Mouse (Mus musculus): ENCODE results near the gene Erc2. TPM values are rescaled to one million over a fixed set of nuclear protein-coding genes. Genes with fewer than 3 reads are reported as not detected.

Gene Erc2
- polyA plus RNA-seq, 1 experiment from 2014 or later = 4.3 TPM

DNA sequence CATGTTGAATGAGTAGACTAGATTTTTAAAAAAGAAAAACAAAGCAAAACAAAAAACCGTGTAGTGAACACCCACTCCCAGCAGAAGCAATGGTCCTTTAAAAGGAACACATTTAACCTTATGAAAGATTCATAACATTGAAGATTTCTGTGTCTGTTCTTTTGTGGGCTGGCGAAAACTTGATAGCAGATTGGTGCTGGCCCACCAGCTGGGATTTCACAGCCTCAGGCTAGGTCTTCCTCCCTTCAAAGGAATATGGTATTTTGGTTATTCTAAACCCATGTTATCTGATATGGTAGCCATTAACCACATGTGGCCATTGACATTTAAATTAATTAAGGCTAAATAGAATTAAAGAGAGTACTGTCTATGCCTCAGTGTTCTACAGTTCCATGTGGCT lies 205.9 kb downstream of the Erc2 start:
- Histone ChIP-seq H3K4me2 (ENCODE audit: low read depth, low read length) (no peak overlapping the region), H3K9ac (ENCODE audit: low read depth, low read length) (no peak overlapping the region), H3K27me3 (replicated peaks; ENCODE audit: control insufficient read depth, insufficient read depth, low read length) (no peaks in the 10 kb centered on the region), H3K9me3 (ENCODE audit: control insufficient read depth, low read length) (no peaks in the 10 kb centered on the region), H3K27ac (ENCODE audit: low read length) (no peak overlapping the region), H3K4me3 (ENCODE audit: low read length) (no peak overlapping the region), H3K4me1 (ENCODE audit: control insufficient read depth, insufficient read depth, low read length) (peaks cover 2% of the 10 kb centered on the region; the same call in 1 of the 2 replicates), H3K36me3 (ENCODE audit: control insufficient read depth, insufficient read depth, low read length) (no peaks in the 10 kb centered on the region)
- no peak for ATAC-seq
- 77% methylated on average over 2 of the region's 2 CpGs for WGBS

DNA sequence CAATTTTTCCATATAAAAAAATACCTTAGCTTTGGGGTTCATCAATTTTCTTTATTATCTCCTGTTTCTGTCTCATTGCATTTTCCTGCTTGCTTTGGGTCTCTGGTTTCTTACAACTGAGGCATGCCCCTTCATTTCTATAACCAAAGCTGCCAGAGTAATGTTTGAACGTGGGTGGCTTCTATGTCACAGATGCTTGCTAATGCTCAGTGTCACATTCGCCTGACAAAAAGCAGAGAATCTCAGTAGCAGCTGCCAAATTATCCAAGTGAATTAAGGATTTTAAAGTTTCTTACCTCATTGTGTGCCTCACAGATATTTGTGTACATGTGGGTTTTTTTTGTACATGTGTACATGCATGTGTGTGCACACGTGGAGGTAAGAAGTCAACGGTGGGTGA lies 210.0 kb downstream of the Erc2 start:
- Histone ChIP-seq H3K9ac (ENCODE audit: low read depth, low read length) (no peak overlapping the region), H3K4me1 (ENCODE audit: control insufficient read depth, insufficient read depth, low read length) (no peaks in the 10 kb centered on the region)
- no peak for ATAC-seq

GRCm38 (mm10) chr14:27835351-27835750 lies 213.1 kb downstream of the Erc2 start:
- no peak overlapping the region for H3K27ac ChIP-seq (ENCODE audit: low read length)
- H3K36me3 ChIP-seq (ENCODE audit: control insufficient read depth, insufficient read depth, low read length) = no peaks in the 10 kb centered on the region
- no peak overlapping the region for H3K4me2 ChIP-seq (ENCODE audit: low read depth, low read length)
- no peaks in the 10 kb centered on the region for H3K9me3 ChIP-seq (ENCODE audit: control insufficient read depth, low read length)
- ATAC-seq = no peak
- H3K9ac ChIP-seq (ENCODE audit: low read depth, low read length) = no peak overlapping the region
- H3K4me1 ChIP-seq (ENCODE audit: control insufficient read depth, insufficient read depth, low read length) = no peaks in the 10 kb centered on the region
- WGBS = 75% methylated on average over 1 of the region's 1 CpGs
- no peak overlapping the region for H3K4me3 ChIP-seq (ENCODE audit: low read length)
- no peaks in the 10 kb centered on the region for H3K27me3 ChIP-seq (replicated peaks; ENCODE audit: control insufficient read depth, insufficient read depth, low read length)

More for the DNA sequence above, 210.0 kb downstream of the Erc2 start:
- Histone ChIP-seq H3K27me3 (replicated peaks; ENCODE audit: control insufficient read depth, insufficient read depth, low read length) (no peaks in the 10 kb centered on the region), H3K4me2 (ENCODE audit: low read depth, low read length) (no peak overlapping the region), H3K9me3 (ENCODE audit: control insufficient read depth, low read length) (no peaks in the 10 kb centered on the region), H3K4me3 (ENCODE audit: low read length) (no peak overlapping the region), H3K27ac (ENCODE audit: low read length) (no peak overlapping the region), H3K36me3 (ENCODE audit: control insufficient read depth, insufficient read depth, low read length) (no peaks in the 10 kb centered on the region)
- WGBS = 69% methylated on average over 4 of the region's 4 CpGs

GRCm38 (mm10) chr14:27837601-27838105 lies 215.4 kb downstream of the Erc2 start:
- Histone ChIP-seq H3K9ac (ENCODE audit: low read depth, low read length) (no peak overlapping the region), H3K36me3 (ENCODE audit: control insufficient read depth, insufficient read depth, low read length) (no peaks in the 10 kb centered on the region), H3K27me3 (replicated peaks; ENCODE audit: control insufficient read depth, insufficient read depth, low read length) (no peaks in the 10 kb centered on the region), H3K4me3 (ENCODE audit: low read length) (no peak overlapping the region), H3K27ac (ENCODE audit: low read length) (no peak overlapping the region), H3K4me2 (ENCODE audit: low read depth, low read length) (no peak overlapping the region), H3K9me3 (ENCODE audit: control insufficient read depth, low read length) (no peaks in the 10 kb centered on the region), H3K4me1 (ENCODE audit: control insufficient read depth, insufficient read depth, low read length) (no peaks in the 10 kb centered on the region)
- ATAC-seq = no peak
- WGBS = 76% methylated on average over 6 of the region's 6 CpGs

DNA sequence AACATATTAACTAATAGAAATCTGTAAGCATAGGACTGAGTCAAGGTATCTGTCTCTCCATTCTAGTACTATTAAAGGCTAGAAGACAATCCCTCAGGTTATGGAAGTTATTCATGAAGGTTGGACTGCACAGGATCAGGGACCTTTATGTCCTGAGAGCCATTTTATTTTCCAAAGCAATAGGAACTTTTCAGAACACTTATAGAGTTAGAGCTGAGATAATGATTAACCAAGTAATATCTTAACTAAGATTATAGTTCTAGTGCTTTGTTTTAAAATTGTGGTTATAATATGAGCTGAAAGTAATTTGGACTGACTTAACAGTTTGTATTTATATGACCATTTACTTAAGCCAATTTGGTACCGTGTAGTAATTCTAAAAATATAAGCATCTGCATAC lies 217.9 kb downstream of the Erc2 start:
- no peaks in the 10 kb centered on the region for H3K27me3 ChIP-seq (replicated peaks; ENCODE audit: control insufficient read depth, insufficient read depth, low read length)
- H3K36me3 ChIP-seq (ENCODE audit: control insufficient read depth, insufficient read depth, low read length) = no peaks in the 10 kb centered on the region
- H3K4me3 ChIP-seq (ENCODE audit: low read length) = no peak overlapping the region
- no peaks in the 10 kb centered on the region for H3K9me3 ChIP-seq (ENCODE audit: control insufficient read depth, low read length)
- peak; percentile 59; the same call in 1 of the 2 replicates for ATAC-seq
- H3K27ac ChIP-seq (ENCODE audit: low read length) = no peak overlapping the region
- WGBS = 73% methylated on average over 1 of the region's 1 CpGs
- no peak overlapping the region for H3K9ac ChIP-seq (ENCODE audit: low read depth, low read length)
- no peaks in the 10 kb centered on the region for H3K4me1 ChIP-seq (ENCODE audit: control insufficient read depth, insufficient read depth, low read length)
- no peak overlapping the region for H3K4me2 ChIP-seq (ENCODE audit: low read depth, low read length)

DNA sequence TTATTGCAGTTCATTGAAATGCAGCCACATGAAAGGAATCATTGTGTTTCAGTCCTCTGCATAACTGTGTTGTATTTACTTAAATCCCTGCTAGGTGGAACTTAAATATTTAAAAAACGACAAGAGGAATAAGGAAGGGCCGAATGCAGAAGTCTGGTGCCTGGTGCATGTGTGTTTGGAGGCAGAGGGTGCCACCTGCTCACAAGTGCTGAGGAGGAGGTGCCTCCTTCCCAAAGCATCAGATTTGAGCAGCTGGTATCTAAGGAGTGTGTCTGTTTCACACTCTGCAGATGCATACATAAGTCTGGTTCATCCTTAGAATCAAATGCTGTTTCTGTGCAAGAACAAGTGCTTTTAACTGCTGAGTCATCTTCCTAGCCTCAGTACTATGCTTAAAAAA lies 224.6 kb downstream of the Erc2 start:
- Histone ChIP-seq H3K4me1 (ENCODE audit: control insufficient read depth, insufficient read depth, low read length) (no peaks in the 10 kb centered on the region), H3K27ac (ENCODE audit: low read length) (no peak overlapping the region), H3K4me2 (ENCODE audit: low read depth, low read length) (no peak overlapping the region), H3K9ac (ENCODE audit: low read depth, low read length) (no peak overlapping the region), H3K27me3 (replicated peaks; ENCODE audit: control insufficient read depth, insufficient read depth, low read length) (no peaks in the 10 kb centered on the region), H3K4me3 (ENCODE audit: low read length) (no peak overlapping the region), H3K36me3 (ENCODE audit: control insufficient read depth, insufficient read depth, low read length) (no peaks in the 10 kb centered on the region), H3K9me3 (ENCODE audit: control insufficient read depth, low read length) (no peaks in the 10 kb centered on the region)
- WGBS = 38% methylated on average over 2 of the region's 2 CpGs
- no peak for ATAC-seq

GRCm38 (mm10) chr14:27847291-27847690 lies 225.1 kb downstream of the Erc2 start:
- no peak overlapping the region for H3K27ac ChIP-seq (ENCODE audit: low read length)
- H3K4me3 ChIP-seq (ENCODE audit: low read length) = no peak overlapping the region
- WGBS = 63% methylated on average over 3 of the region's 3 CpGs
- H3K36me3 ChIP-seq (ENCODE audit: control insufficient read depth, insufficient read depth, low read length) = no peaks in the 10 kb centered on the region
- no peaks in the 10 kb centered on the region for H3K4me1 ChIP-seq (ENCODE audit: control insufficient read depth, insufficient read depth, low read length)
- H3K9ac ChIP-seq (ENCODE audit: low read depth, low read length) = no peak overlapping the region
- H3K9me3 ChIP-seq (ENCODE audit: control insufficient read depth, low read length) = no peaks in the 10 kb centered on the region
- ATAC-seq = no peak
- H3K4me2 ChIP-seq (ENCODE audit: low read depth, low read length) = no peak overlapping the region
- H3K27me3 ChIP-seq (replicated peaks; ENCODE audit: control insufficient read depth, insufficient read depth, low read length) = no peaks in the 10 kb centered on the region

DNA sequence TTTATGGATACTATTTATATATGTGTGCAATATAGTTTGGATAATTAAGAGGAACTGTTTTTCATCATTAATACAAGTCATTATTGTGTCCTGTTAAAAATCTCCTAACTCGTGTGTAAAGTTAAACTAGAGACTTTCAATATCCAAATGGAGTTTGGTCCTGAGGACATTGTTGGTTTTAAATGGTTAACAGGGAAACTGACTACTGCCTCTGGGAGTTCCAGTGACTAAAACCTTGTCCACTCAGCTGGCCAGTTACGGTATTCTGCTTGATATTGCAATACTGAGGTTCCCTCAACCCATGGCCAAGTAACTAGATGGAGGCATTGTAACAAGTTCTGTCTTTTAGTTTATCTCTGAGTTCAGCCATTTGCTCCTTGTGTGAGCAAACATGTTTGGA lies 229.0 kb downstream of the Erc2 start:
- no peak overlapping the region for H3K9ac ChIP-seq (ENCODE audit: low read depth, low read length)
- H3K27ac ChIP-seq (ENCODE audit: low read length) = no peak overlapping the region
- no peaks in the 10 kb centered on the region for H3K36me3 ChIP-seq (ENCODE audit: control insufficient read depth, insufficient read depth, low read length)
- H3K27me3 ChIP-seq (replicated peaks; ENCODE audit: control insufficient read depth, insufficient read depth, low read length) = no peaks in the 10 kb centered on the region
- ATAC-seq = no peak
- 79% methylated on average over 2 of the region's 2 CpGs for WGBS
- H3K4me1 ChIP-seq (ENCODE audit: control insufficient read depth, insufficient read depth, low read length) = no peaks in the 10 kb centered on the region
- H3K9me3 ChIP-seq (ENCODE audit: control insufficient read depth, low read length) = no peaks in the 10 kb centered on the region
- H3K4me2 ChIP-seq (ENCODE audit: low read depth, low read length) = no peak overlapping the region
- H3K4me3 ChIP-seq (ENCODE audit: low read length) = no peak overlapping the region

GRCm38 (mm10) chr14:27852606-27853005 lies 230.4 kb downstream of the Erc2 start:
- H3K36me3 ChIP-seq (ENCODE audit: control insufficient read depth, insufficient read depth, low read length) = no peaks in the 10 kb centered on the region
- no peak for ATAC-seq
- no peaks in the 10 kb centered on the region for H3K4me1 ChIP-seq (ENCODE audit: control insufficient read depth, insufficient read depth, low read length)
- H3K9ac ChIP-seq (ENCODE audit: low read depth, low read length) = no peak overlapping the region
- no peak overlapping the region for H3K4me2 ChIP-seq (ENCODE audit: low read depth, low read length)
- H3K27ac ChIP-seq (ENCODE audit: low read length) = no peak overlapping the region
- WGBS = 84% methylated on average over 6 of the region's 6 CpGs
- H3K4me3 ChIP-seq (ENCODE audit: low read length) = no peak overlapping the region
- H3K9me3 ChIP-seq (ENCODE audit: control insufficient read depth, low read length) = no peaks in the 10 kb centered on the region
- H3K27me3 ChIP-seq (replicated peaks; ENCODE audit: control insufficient read depth, insufficient read depth, low read length) = no peaks in the 10 kb centered on the region

DNA sequence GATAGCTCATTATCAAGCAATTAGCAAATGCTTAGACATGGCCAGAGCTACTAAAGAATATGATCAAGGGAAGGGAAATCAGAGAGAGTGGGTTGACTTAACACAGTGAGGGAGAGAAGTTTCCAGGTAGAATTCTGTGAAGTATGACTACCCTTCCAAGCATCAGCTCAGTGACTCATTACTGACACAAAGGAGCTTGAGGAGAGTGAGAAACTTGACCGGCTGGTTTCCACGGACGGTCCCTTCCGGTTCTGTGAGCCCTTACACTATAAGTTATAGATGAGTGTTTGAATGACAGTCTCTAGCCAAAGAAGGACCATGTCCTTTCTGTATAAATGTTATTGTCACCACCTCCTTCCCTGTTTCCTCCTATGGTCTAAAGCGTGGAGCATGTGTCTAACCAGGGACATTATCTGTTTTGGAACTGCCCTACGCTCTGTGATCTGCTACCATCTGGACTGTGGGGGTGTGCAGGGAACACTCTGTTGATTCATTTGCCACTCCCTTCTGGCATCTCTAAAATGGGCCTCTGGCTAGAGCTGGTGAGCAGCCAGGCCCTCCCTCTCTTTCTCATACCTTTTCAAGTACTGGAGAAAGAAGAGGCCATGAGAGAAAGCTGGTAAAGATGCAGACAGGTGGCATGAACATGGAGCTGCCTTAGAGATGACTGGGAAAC lies 238.3 kb downstream of the Erc2 start:
- Histone ChIP-seq H3K27ac (ENCODE audit: low read length) (no peak overlapping the region), H3K36me3 (ENCODE audit: control insufficient read depth, insufficient read depth, low read length) (no peaks in the 10 kb centered on the region), H3K4me3 (ENCODE audit: low read length) (no peak overlapping the region), H3K4me1 (ENCODE audit: control insufficient read depth, insufficient read depth, low read length) (no peaks in the 10 kb centered on the region), H3K9ac (ENCODE audit: low read depth, low read length) (no peak overlapping the region), H3K27me3 (replicated peaks; ENCODE audit: control insufficient read depth, insufficient read depth, low read length) (no peaks in the 10 kb centered on the region), H3K4me2 (ENCODE audit: low read depth, low read length) (no peak overlapping the region), H3K9me3 (ENCODE audit: control insufficient read depth, low read length) (no peaks in the 10 kb centered on the region)
- 89% methylated on average over 6 of the region's 6 CpGs for WGBS
- ATAC-seq = no peak

Data from intestine, embryonic 16.5 days (tissue).